Mouse (Mus musculus) small intestine, adult 2 months (tissue): ENCODE results near the gene Cd200. TPM values are rescaled to one million over a fixed set of nuclear protein-coding genes. Genes with fewer than 3 reads are reported as not detected.

ENCODE experiments used
- H3K27ac ChIP-seq: fragments of 200-500 bp; 2 replicates; pipeline ENCODE4 v1.5.1; 2012; ENCODE audit warnings: low read depth, low read length, control low read depth, inconsistent platforms; ENCODE audit not compliant: insufficient read depth
- H3K27me3 ChIP-seq: fragments of 200-500 bp; 2 replicates; pipeline ENCODE4 v1.6.1; 2012; ENCODE audit warnings: mild to moderate bottlenecking, moderate library complexity, low read length, inconsistent platforms; ENCODE audit not compliant: control insufficient read depth, insufficient read depth
- H3K36me3 ChIP-seq: fragments of 200-500 bp; 2 replicates; pipeline ENCODE4 v1.6.1; 2012; ENCODE audit warnings: mild to moderate bottlenecking, low read length, control low read depth, inconsistent platforms; ENCODE audit not compliant: control insufficient read depth, insufficient read depth
- H3K4me1 ChIP-seq: fragments of 200-500 bp; 2 replicates; pipeline ENCODE4 v1.6.1; 2012; ENCODE audit warnings: low read length, inconsistent platforms, mixed read lengths; ENCODE audit not compliant: control insufficient read depth, insufficient read depth, insufficient read length
- H3K4me3 ChIP-seq: fragments of 200-500 bp; 2 replicates; pipeline ENCODE4 v1.5.1; 2012; ENCODE audit warnings: low read depth, mild to moderate bottlenecking, control low read depth, inconsistent platforms, low read length, moderate library complexity
- CTCF ChIP-seq: fragments of 200-500 bp; IDR thresholded peaks from 2 replicates; pipeline ENCODE4 v1.5.1; 2012; ENCODE audit warnings: low read depth, mild to moderate bottlenecking, control low read depth, inconsistent platforms, low read length, moderate library complexity, mixed read lengths; ENCODE audit not compliant: insufficient replicate concordance, insufficient read length; ENCODE audit errors: extremely low read depth
- POLR2A ChIP-seq: fragments of 200-500 bp; IDR thresholded peaks from 2 replicates; pipeline ENCODE4 v1.6.1; 2012; ENCODE audit warnings: low read depth, mild to moderate bottlenecking, control low read depth, inconsistent platforms, low read length, moderate library complexity
- WGBS: fragments of 180-500 bp; shearing (Covaris S2); methylation state at CpG from one replicate; pipeline ENCODE4 v1.1.7; 2018; 5-methylcytosine and 5-hydroxymethylcytosine counted together
- polyA plus RNA-seq: library from polyadenylated mRNA; depleted of rRNA; stranded (reverse); fragments of >200 nt; gene quantifications from 2 replicates; pipeline ENCODE4 v1.2.3, GENCODE M21; 2012; rRNA removed

The Cd200 gene
- polyA plus RNA-seq, 1 experiment = 29.2 TPM

DNA sequence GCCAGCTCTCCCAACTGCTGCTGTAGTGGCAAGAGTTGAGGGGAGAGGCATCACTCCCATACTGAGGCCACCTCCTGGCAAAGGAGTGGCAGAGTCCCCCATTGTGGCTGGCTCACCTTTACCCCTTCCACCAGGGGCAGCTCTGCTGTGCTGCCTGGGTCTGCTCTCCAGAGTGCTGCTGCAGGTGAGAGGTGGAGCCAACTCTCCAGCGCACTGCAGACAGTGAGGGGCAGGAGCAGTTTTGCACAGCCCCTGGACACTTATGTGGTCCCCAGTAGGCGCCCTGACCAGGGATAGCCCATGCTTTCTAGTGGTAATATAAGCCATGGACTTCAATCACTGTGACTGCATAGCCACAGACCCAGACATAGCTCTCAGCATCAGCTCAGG, 74.5 kb downstream of the Cd200 start:
- Histone ChIP-seq H3K36me3 (no peaks in the 10 kb centered on the region), H3K27me3 (no peaks in the 10 kb centered on the region), H3K4me1 (no peaks in the 10 kb centered on the region), H3K27ac (no peak overlapping the region), H3K4me3 (no peak overlapping the region)
- 88% methylated on average over 2 of the region's 2 CpGs for WGBS
- TF ChIP-seq CTCF (no peak), POLR2A (no peak)

DNA sequence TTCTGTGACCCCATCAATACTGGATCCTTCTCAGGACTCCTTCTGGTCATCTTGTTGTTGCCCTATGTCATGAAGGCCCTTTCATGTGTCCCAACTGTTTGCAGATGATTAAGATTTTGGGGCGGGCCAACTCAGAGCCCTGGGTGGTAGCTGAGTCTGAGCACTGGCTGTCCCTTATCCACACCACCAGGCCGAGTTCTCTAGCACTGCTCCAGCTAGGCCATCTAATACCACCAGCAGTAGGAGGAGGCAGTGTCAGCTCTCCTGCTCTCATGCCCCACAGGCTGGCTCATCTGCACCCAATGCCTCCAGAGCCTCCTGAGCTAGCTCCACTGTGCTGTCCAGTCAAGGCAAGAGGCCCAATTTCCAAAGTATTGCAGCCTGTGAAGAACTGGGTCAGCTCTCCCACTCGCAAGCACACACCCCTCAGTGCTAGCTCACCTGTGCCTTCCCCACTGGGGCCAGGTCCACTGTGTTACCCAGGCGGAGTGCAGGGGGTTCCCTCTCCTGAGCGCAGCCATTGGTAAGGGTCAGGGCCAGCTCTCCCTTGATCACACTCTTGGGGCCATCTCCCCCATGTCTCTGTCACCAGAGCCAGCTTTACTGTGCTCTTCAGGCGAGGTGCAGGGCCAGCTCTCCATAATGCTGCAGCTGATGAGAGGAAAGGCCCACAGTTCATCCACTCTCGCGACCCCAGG, 75.0 kb downstream of the Cd200 start:
- TF ChIP-seq POLR2A (no peak), CTCF (no peak)
- Histone ChIP-seq H3K4me1 (no peaks in the 10 kb centered on the region), H3K27me3 (no peaks in the 10 kb centered on the region), H3K36me3 (no peaks in the 10 kb centered on the region), H3K4me3 (no peak overlapping the region), H3K27ac (no peak overlapping the region)
- WGBS = 85% methylated on average over 8 of the region's 8 CpGs

DNA sequence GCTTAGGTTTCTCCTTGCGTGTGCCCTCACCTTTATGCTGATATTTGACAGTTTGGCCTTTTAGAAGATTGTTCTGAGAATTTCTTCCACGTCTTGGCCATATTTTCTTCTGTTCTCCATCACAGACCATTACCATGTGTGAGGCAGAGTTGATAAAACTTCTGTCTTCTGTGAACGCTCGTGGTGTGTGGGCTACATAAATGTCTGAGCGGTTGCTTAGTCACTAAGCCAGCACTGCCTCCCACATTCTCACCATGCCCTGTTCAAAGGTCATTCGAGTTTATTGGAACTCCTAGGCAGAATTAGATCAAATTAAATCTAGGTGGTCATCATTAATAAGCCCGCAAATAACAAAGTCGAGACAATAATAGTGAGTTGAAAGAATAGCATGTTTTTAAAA, 76.3 kb downstream of the Cd200 start:
- Histone ChIP-seq H3K4me3 (no peak overlapping the region), H3K27me3 (no peaks in the 10 kb centered on the region), H3K4me1 (no peaks in the 10 kb centered on the region), H3K36me3 (no peaks in the 10 kb centered on the region), H3K27ac (no peak overlapping the region)
- no peak for TF ChIP-seq CTCF
- no peak for TF ChIP-seq POLR2A
- 71% methylated on average over 8 of the region's 8 CpGs for WGBS

Other genes starting within 250 kb of the Cd200 start
- 0.34 and 0.86 TPM in 2 replicates for gene Btla, start 184.7 kb downstream of the Cd200 start, polyA plus RNA-seq
- 0.50 and 2.2 TPM in 2 replicates for gene Gm609, start 83.9 kb upstream of the Cd200 start, polyA plus RNA-seq
- 0.93 and 1.6 TPM in 2 replicates for gene Gm17783, start 123.0 kb upstream of the Cd200 start, polyA plus RNA-seq
- not detected in 2 replicates for gene Slc9c1, start 126.3 kb upstream of the Cd200 start, polyA plus RNA-seq
- gene Gcsam, start 201.3 kb upstream of the Cd200 start, polyA plus RNA-seq = 0.06 and 0.11 TPM in 2 replicates
- gene BC016579, start 245.0 kb upstream of the Cd200 start, polyA plus RNA-seq = 1.3 and 2.1 TPM in 2 replicates